8 mouse cellular contexts compared by ENCODE assay signal in genomic region chr2:114013295-114013771, GRCm38 (mm10). TPM values are rescaled to one million over a fixed set of nuclear protein-coding genes. Genes with fewer than 3 reads are reported as not detected.
DNase-seq lines count a peak whose midpoint lies in the region; ATAC-seq and TF ChIP-seq lines count a peak whose summit lies in the region.

Gene Gjd2, minus strand, starts transcription at chr2:114013619.

- H3K27me3 ChIP-seq in heart, embryonic 12.5 days (replicated peaks) = peaks cover 46% of the 10 kb centered on the region
- peaks cover 53% of the 10 kb centered on the region for H3K27me3 ChIP-seq in hindbrain, embryonic 10.5 days (ENCODE audit: insufficient read depth, poor library complexity, severe bottlenecking)
- peaks cover 50% of the 10 kb centered on the region for H3K27me3 ChIP-seq in midbrain, embryonic 10.5 days (ENCODE audit: low read depth, poor library complexity, severe bottlenecking)

- in situ Hi-C loops in ES-E14 (cut with MboI; ENCODE audit: low sequenced_read_pairs in 2 of 2, unreplicated experiment in 2 of 2) = no loop called here

- peak within 1 kb of the TSS; percentile 6; the same call in 1 of the 2 replicates for H3K9ac ChIP-seq in heart, embryonic 12.5 days
- H3K9ac ChIP-seq in ES-E14 (ENCODE audit: insufficient read depth, low read depth, low read length, poor library complexity, severe bottlenecking) = no peak within 1 kb of the TSS; the same call in 1 of the 2 replicates

- no peaks in the 10 kb centered on the region for H3K9me3 ChIP-seq in heart, embryonic 12.5 days (replicated peaks)
- no peaks in the 10 kb centered on the region for H3K9me3 ChIP-seq in ES-E14 (ENCODE audit: control insufficient read depth, insufficient read depth, low read depth, low read length)
- H3K9me3 ChIP-seq in hindbrain, embryonic 10.5 days = no peaks in the 10 kb centered on the region
- H3K9me3 ChIP-seq in midbrain, embryonic 10.5 days (replicated peaks) = no peaks in the 10 kb centered on the region

- peak; percentile 55; the same call in 1 of the 2 replicates for ATAC-seq in heart, embryonic 12.5 days (ENCODE audit: insufficient number of reproducible peaks, low FRiP score)
- 0 out of 2 replicates have a peak, but pooled peaks have one; percentile 22 for ATAC-seq in common myeloid progenitor, adult 5-6 weeks (replicated peaks; ENCODE audit: low read depth, poor library complexity, severe bottlenecking)
- ATAC-seq in megakaryocyte-erythroid progenitor cell, adult 5-6 weeks (replicated peaks; ENCODE audit: low FRiP score, low TSS enrichment, poor library complexity, severe bottlenecking) = no peak
- ATAC-seq in erythroblast, adult 5-6 weeks (replicated peaks; ENCODE audit: low FRiP score, poor library complexity, severe bottlenecking) = no peak

- H3K36me3 ChIP-seq in heart, embryonic 12.5 days = no peaks in the 10 kb centered on the region
- H3K36me3 ChIP-seq in ES-E14 (ENCODE audit: control insufficient read depth, insufficient read depth, low read length, poor library complexity, severe bottlenecking) = no peaks in the 10 kb centered on the region
- H3K36me3 ChIP-seq in hindbrain, embryonic 10.5 days = no peaks in the 10 kb centered on the region
- no peaks in the 10 kb centered on the region for H3K36me3 ChIP-seq in midbrain, embryonic 10.5 days

- peak within 1 kb of the TSS; percentile 55 for H3K4me3 ChIP-seq in heart, embryonic 12.5 days
- H3K4me3 ChIP-seq in ES-E14 (ENCODE audit: insufficient read depth in 1 of 2, low read depth in 1 of 2, low read length in 2 of 2, poor library complexity in 1 of 2, severe bottlenecking in 1 of 2) = peak within 1 kb of the TSS; percentile 70 to 75
- peak within 1 kb of the TSS; percentile 64 for H3K4me3 ChIP-seq in hindbrain, embryonic 10.5 days
- peak within 1 kb of the TSS; percentile 69 for H3K4me3 ChIP-seq in midbrain, embryonic 10.5 days

- H3K4me1 ChIP-seq in heart, embryonic 12.5 days (replicated peaks) = peaks cover 11% of the 10 kb centered on the region
- H3K4me1 ChIP-seq in ES-E14 (ENCODE audit: control insufficient read depth in 2 of 2, insufficient read depth in 2 of 2, low read length in 2 of 2, poor library complexity in 1 of 2) = no peaks in the 10 kb centered on the region
- peaks cover 20% of the 10 kb centered on the region for H3K4me1 ChIP-seq in hindbrain, embryonic 10.5 days (replicated peaks)
- H3K4me1 ChIP-seq in midbrain, embryonic 10.5 days = peaks cover 17% of the 10 kb centered on the region

- peak within 1 kb of the TSS; percentile 95 for H3K4me2 ChIP-seq in heart, embryonic 12.5 days

- H3K27ac ChIP-seq in heart, embryonic 12.5 days (ENCODE audit: poor library complexity, severe bottlenecking) = no peak within 1 kb of the TSS
- no peak within 1 kb of the TSS for H3K27ac ChIP-seq in ES-E14 (ENCODE audit: insufficient read depth, low read depth, low read length, poor library complexity, severe bottlenecking)
- H3K27ac ChIP-seq in hindbrain, embryonic 10.5 days = peak within 1 kb of the TSS; percentile 57
- peak within 1 kb of the TSS; percentile 70 for H3K27ac ChIP-seq in midbrain, embryonic 10.5 days (replicated peaks)

- DNase-seq in heart, adult 9 months (ENCODE audit: low spot score in 2 of 2) = no peak
- DNase-seq in ES-E14 (ENCODE audit: low read depth, low spot score) = no peak
- DNase-seq in hindbrain, embryonic 10.5 days (ENCODE audit: low spot score) = peak; percentile 30
- peak; percentile 28 for DNase-seq in midbrain, embryonic 10.5 days (ENCODE audit: low spot score)

- under 1% methylated on average over 56 of the region's 60 CpGs for whole genome bisulfite sequencing in heart, embryonic 12.5 days
- WGBS in hindbrain, embryonic 10.5 days = under 1% methylated on average over 57 of the region's 60 CpGs
- under 1% methylated on average over 51 of the region's 60 CpGs for WGBS in midbrain, embryonic 10.5 days

TF ChIP-seq in ES-E14, 5 proteins besides CTCF, POLR2A, EP300 and RAD21:
- TF ChIP-seq MAFK (IDR thresholded peaks at IDR 0.05; ENCODE audit: insufficient read depth, low read depth, low read length) (no peak), ZNF384 (IDR thresholded peaks at IDR 0.05; ENCODE audit: low read depth, low read length) (no peak), ZC3H11A (IDR thresholded peaks at IDR 0.05; ENCODE audit: borderline replicate concordance, low read depth, low read length) (no peak), HCFC1 (IDR thresholded peaks at IDR 0.05; ENCODE audit: borderline replicate concordance, insufficient read depth, low read length) (no peak), CHD2 (IDR thresholded peaks at IDR 0.05; ENCODE audit: low read depth, low read length) (no peak)
TF ChIP-seq in ES-E14: peak in this region for 0.

RNA-seq across cellular contexts. Expression of gene Gjd2, which starts in this region (rescaled TPM):
- 0.10 TPM in 1 of 2 replicates, not detected in the other for polyA plus RNA-seq in heart, embryonic 12.5 days (2016; fragmentation: Nextera tagmentation; extraction: Ambion mirVana)
- total RNA-seq in ES-E14 (2012; rRNA removed) = not detected in 2 replicates
- not detected in 2 replicates for total RNA-seq in common myeloid progenitor, adult 5-6 weeks (2017)
- polyA plus RNA-seq in hindbrain, embryonic 10.5 days (2016; fragmentation: Nextera tagmentation; extraction: Ambion mirVana) = 0.17 and 0.48 TPM in 2 replicates
- polyA plus RNA-seq in midbrain, embryonic 10.5 days (2016; fragmentation: Nextera tagmentation; extraction: Ambion mirVana) = 0.44 and 1.1 TPM in 2 replicates
- not detected in 2 replicates for total RNA-seq in megakaryocyte-erythroid progenitor cell, adult 5-6 weeks (2014; fragmentation: Nextera tagmentation)
- not detected in 2 replicates for total RNA-seq in megakaryocyte-erythroid progenitor cell, adult 5-6 weeks (2017)
- not detected in 2 replicates for total RNA-seq in erythroblast, adult 5-6 weeks (2015; ENCODE audit: low replicate concordance)
- total RNA-seq in erythroblast, adult 5-6 weeks (2017; ENCODE audit: low replicate concordance) = not detected in 2 replicates

Comparison
In these comparisons a context has a peak if more than half of its experiments do, and no peak if none do; other contexts are left out.
1. Peak in ATAC-seq, H3K4me3 ChIP-seq, H3K9ac ChIP-seq and H3K4me2 ChIP-seq in heart, embryonic 12.5 days; RNA of the gene not detected or under 1 TPM.
2. Peak in ATAC-seq in common myeloid progenitor, adult 5-6 weeks; RNA of the gene not detected or under 1 TPM.
3. Peak in DNase-seq, H3K4me3 ChIP-seq and H3K27ac ChIP-seq in hindbrain, embryonic 10.5 days; RNA of the gene not detected or under 1 TPM.